11 mouse cellular contexts compared by ENCODE assay signal in genomic region chr10:41746554-41746953, GRCm38 (mm10). TPM values are rescaled to one million over a fixed set of nuclear protein-coding genes. Genes with fewer than 3 reads are reported as not detected.
DNase-seq lines count a peak whose midpoint lies in the region; ATAC-seq lines count a peak whose summit lies in the region.
"Had no signal": no experiment of that assay in that cellular context is flagged by ENCODE, and none has a peak within 500 bp of the region (broad histone marks: within the 10 kb centered on the region; RNA-seq: fewer than 3 reads in every experiment).

No protein-coding gene starts in this region.

- H3K4me3 ChIP-seq in kidney, embryonic 16.5 days (ENCODE audit: low read length) = no peak overlapping the region

- WGBS in kidney, embryonic 16.5 days = 93% methylated on average over 5 of the region's 5 CpGs

- no peak overlapping the region for H3K9ac ChIP-seq in kidney, embryonic 16.5 days (replicated peaks; ENCODE audit: low read length)

- H3K27ac ChIP-seq in kidney, embryonic 16.5 days (ENCODE audit: low read length) = no peak overlapping the region

- no peaks in the 10 kb centered on the region for H3K4me1 ChIP-seq in kidney, embryonic 16.5 days (ENCODE audit: insufficient read depth, low read length)

- H3K4me2 ChIP-seq in kidney, embryonic 16.5 days (replicated peaks; ENCODE audit: low read depth, low read length) = no peak overlapping the region

- intact Hi-C loops in left cerebral cortex, postnatal 4 days (cut with DNase I) = no loop called here
- intact Hi-C loops in heart, postnatal 25 days (cut with DNase I) = no loop called here

- peak; percentile 3 for DNase-seq in kidney, adult 9 months
- DNase-seq in brain, adult 2 months (ENCODE audit: low read depth, low spot score) = peak; percentile 82
- peak; percentile 10 to 64 for DNase-seq in layer of hippocampus, adult 18-20 months (ENCODE audit: low spot score in 2 of 2)
- peak; percentile 69 for DNase-seq in left cerebral cortex, postnatal 4 days
- DNase-seq in embryo, embryonic 9.5 days (ENCODE audit: extremely low spot score) = no peak
- no peak for DNase-seq in heart, postnatal 25 days (ENCODE audit: low spot score)
- DNase-seq: adrenal gland, postnatal 25 days; lung, adult 2 months had no signal

- H3K36me3 ChIP-seq in kidney, embryonic 16.5 days (ENCODE audit: insufficient read depth, low read length) = 0 out of 2 replicates have a peak, but pooled peaks cover 3% of the 10 kb centered on the region

- ATAC-seq in kidney, embryonic 16.5 days (ENCODE audit: low FRiP score, low TSS enrichment) = no peak
- ATAC-seq in monocyte, adult 5-6 weeks (replicated peaks; ENCODE audit: insufficient number of reproducible peaks, low FRiP score, low TSS enrichment, poor library complexity, severe bottlenecking) = no peak

- no peaks in the 10 kb centered on the region for H3K27me3 ChIP-seq in kidney, embryonic 16.5 days (ENCODE audit: insufficient read depth, low read length)

- no peaks in the 10 kb centered on the region for H3K9me3 ChIP-seq in kidney, embryonic 16.5 days (ENCODE audit: low read length)

RNA-seq across cellular contexts. Expression of gene Ccdc162, which starts 30.1 kb away (rescaled TPM):
- 0.36 and 0.40 TPM in 2 replicates for polyA plus RNA-seq in kidney, embryonic 16.5 days (2015; fragmentation: Nextera tagmentation; extraction: Ambion mirVana)
- 1 to 10 TPM; 1.7 to 2.3 TPM for total RNA-seq in layer of hippocampus, adult 18-20 months (2021)
- total RNA-seq in left cerebral cortex, postnatal 4 days (2021) = under 1 TPM; 0.38 to 0.88 TPM
- total RNA-seq in monocyte, adult 5-6 weeks (2017) = 0.78 TPM in 1 of 3 replicates, not detected in the others
- under 1 TPM; 0.08 to 0.14 TPM for total RNA-seq in heart, postnatal 25 days (2021)
- total RNA-seq: hematopoietic stem cell, adult 5-6 weeks had no signal

Comparison
In these comparisons a context has a peak if more than half of its experiments do, and no peak if none do; other contexts are left out.
1. DNase-seq: peak in kidney, adult 9 months (single experiment), brain, adult 2 months (single experiment), layer of hippocampus, adult 18-20 months (2 of 2) and left cerebral cortex, postnatal 4 days (single experiment); none in embryo, embryonic 9.5 days (single experiment) and heart, postnatal 25 days (single experiment).